In genomic region chr17:27676270-27676669, GRCm38 (mm10) we compare ENCODE assay signal across 17 mouse cellular contexts. TPM values are rescaled to one million over a fixed set of nuclear protein-coding genes. Genes with fewer than 3 reads are reported as not detected.
"Had no signal": no experiment of that assay in that cellular context is flagged by ENCODE, and none has a peak within 500 bp of the region (broad histone marks: within the 10 kb centered on the region; RNA-seq: fewer than 3 reads in every experiment).

No protein-coding gene starts in this region.

- H3K36me3 ChIP-seq: limb, embryonic 12.5 days; liver, embryonic 13.5 days; lung, embryonic 15.5 days; neural tube, embryonic 15.5 days had no signal

- H3K4me1 ChIP-seq: limb, embryonic 12.5 days had no signal

- H3K4me3 ChIP-seq: limb, embryonic 12.5 days; liver, embryonic 13.5 days; lung, embryonic 15.5 days; megakaryocyte, embryonic 14.5 days; myocyte; neural tube, embryonic 15.5 days had no signal

- H3K27ac ChIP-seq: limb, embryonic 12.5 days; liver, embryonic 13.5 days; lung, embryonic 15.5 days; macrophage; neural tube, embryonic 15.5 days; stomach, postnatal 0 days had no signal

- DNase-seq: kidney, adult 8-10 months; kidney, postnatal 36 days; liver; liver, embryonic 13.5 days; liver, postnatal 0 days; lung, postnatal 14 days; thymus, postnatal 14 days had no signal

- H3K9ac ChIP-seq: limb, embryonic 12.5 days; liver, embryonic 13.5 days; liver, postnatal 0 days; lung, embryonic 15.5 days; neural tube, embryonic 15.5 days had no signal

- H3K4me2 ChIP-seq: limb, embryonic 12.5 days; liver, embryonic 13.5 days; lung, embryonic 15.5 days; neural tube, embryonic 15.5 days had no signal

- H3K27me3 ChIP-seq: limb, embryonic 12.5 days; liver, embryonic 13.5 days; lung, embryonic 15.5 days; neural tube, embryonic 15.5 days had no signal

- ATAC-seq: intestine, embryonic 16.5 days; liver, postnatal 0 days had no signal

- H3K9me3 ChIP-seq: limb, embryonic 12.5 days; liver, embryonic 13.5 days; lung, embryonic 15.5 days; neural tube, embryonic 15.5 days had no signal

RNA-seq across cellular contexts. Expression of gene RPS10-NUDT3, which starts 41.2 kb away (rescaled TPM):
- polyA plus RNA-seq: intestine, embryonic 16.5 days; kidney, embryonic 16.5 days; limb, embryonic 12.5 days; liver, embryonic 13.5 days; liver, postnatal 0 days; lung, embryonic 15.5 days; macrophage; myocyte; neural tube, embryonic 11.5 days; neural tube, embryonic 15.5 days; stomach, postnatal 0 days had no signal

RNA-seq across cellular contexts. Expression of gene Spdef, which starts 52.5 kb away (rescaled TPM):
- polyA plus RNA-seq: liver, embryonic 13.5 days; liver, postnatal 0 days; macrophage; neural tube, embryonic 11.5 days had no signal
